Mouse (Mus musculus): ENCODE results near the gene Uqcrq. TPM values are rescaled to one million over a fixed set of nuclear protein-coding genes. Genes with fewer than 3 reads are reported as not detected.

Gene Uqcrq
- polyA plus RNA-seq, 1 experiment from 2014 or later = 520 TPM

GRCm38 (mm10) chr11:53378918-53379317, 51.7 kb downstream of the Uqcrq start:
- ATAC-seq (replicated peaks; ENCODE audit: insufficient number of reproducible peaks, low FRiP score, low TSS enrichment, low read depth) = no peak
- no peak overlapping the region for H3K4me2 ChIP-seq (ENCODE audit: low read depth, low read length)
- no peak for DNase-seq (ENCODE audit: low spot score)
- no peak overlapping the region for H3K4me3 ChIP-seq (ENCODE audit: low read depth, low read length)
- no peak overlapping the region for H3K9ac ChIP-seq (replicated peaks; ENCODE audit: low read length)
- H3K27me3 ChIP-seq (ENCODE audit: control insufficient read depth, insufficient read depth, low read length) = no peaks in the 10 kb centered on the region
- no peak overlapping the region for H3K27ac ChIP-seq (replicated peaks; ENCODE audit: low read depth, low read length)
- no peaks in the 10 kb centered on the region for H3K4me1 ChIP-seq (ENCODE audit: control insufficient read depth, insufficient read depth, low read length)
- H3K36me3 ChIP-seq (replicated peaks; ENCODE audit: control insufficient read depth, insufficient read depth, low read depth, low read length) = no peaks in the 10 kb centered on the region
- no peaks in the 10 kb centered on the region for H3K9me3 ChIP-seq (replicated peaks; ENCODE audit: control insufficient read depth, low read length)
- WGBS = 90% methylated on average over 1 of the region's 1 CpGs

Small RNAs within 50 kb of the gene (microRNA-seq; reads per million reads assigned to microRNA genes)
- gene Mir6920 (ENCODE audit: borderline number of aligned reads) = not detected

Other genes starting within 250 kb of the Uqcrq start
- 123 and 148 TPM in 2 replicates for gene Hspa4, start 130.4 kb downstream of the Uqcrq start, polyA plus RNA-seq (2014; fragmentation: Nextera tagmentation; extraction: Ambion mirVana)
- 27.1 and 31.4 TPM in 2 replicates for gene Zcchc10, start 106.2 kb downstream of the Uqcrq start, polyA plus RNA-seq (2014; fragmentation: Nextera tagmentation; extraction: Ambion mirVana)
- 37.5 and 38.5 TPM in 2 replicates for gene Aff4, start 80.0 kb downstream of the Uqcrq start, polyA plus RNA-seq (2014; fragmentation: Nextera tagmentation; extraction: Ambion mirVana)
- not detected in 2 replicates for gene Leap2, start 7.7 kb downstream of the Uqcrq start, polyA plus RNA-seq (2014; fragmentation: Nextera tagmentation; extraction: Ambion mirVana)
- 0.84 and 1.3 TPM in 2 replicates for gene Gdf9, start 192 bp upstream of the Uqcrq start, polyA plus RNA-seq (2014; fragmentation: Nextera tagmentation; extraction: Ambion mirVana)
- gene Gm10447, start 26.3 kb upstream of the Uqcrq start, polyA plus RNA-seq (2014; fragmentation: Nextera tagmentation; extraction: Ambion mirVana) = 0.14 TPM in 1 of 2 replicates, not detected in the other
- gene Shroom1, start 26.4 kb upstream of the Uqcrq start, polyA plus RNA-seq (2014; fragmentation: Nextera tagmentation; extraction: Ambion mirVana) = 2.3 and 3.3 TPM in 2 replicates
- gene Gm9837, start 39.6 kb upstream of the Uqcrq start, polyA plus RNA-seq (2014; fragmentation: Nextera tagmentation; extraction: Ambion mirVana) = not detected in 2 replicates
- gene Gm9945, start 49.3 kb upstream of the Uqcrq start, polyA plus RNA-seq (2014; fragmentation: Nextera tagmentation; extraction: Ambion mirVana) = not detected in 2 replicates
- gene Sowaha, start 49.4 kb upstream of the Uqcrq start, polyA plus RNA-seq (2014; fragmentation: Nextera tagmentation; extraction: Ambion mirVana) = 1.5 and 2.3 TPM in 2 replicates
- gene Sept8, start 88.4 kb upstream of the Uqcrq start, polyA plus RNA-seq (2014; fragmentation: Nextera tagmentation; extraction: Ambion mirVana) = 17.3 and 20.6 TPM in 2 replicates
- gene Kif3a, start 136.5 kb upstream of the Uqcrq start, polyA plus RNA-seq (2014; fragmentation: Nextera tagmentation; extraction: Ambion mirVana) = 71.6 and 86.4 TPM in 2 replicates
- gene Il4, start 187.8 kb upstream of the Uqcrq start, polyA plus RNA-seq (2014; fragmentation: Nextera tagmentation; extraction: Ambion mirVana) = 2.2 and 2.8 TPM in 2 replicates
- gene Il13, start 203.9 kb upstream of the Uqcrq start, polyA plus RNA-seq (2014; fragmentation: Nextera tagmentation; extraction: Ambion mirVana) = not detected in 2 replicates

Data from embryonic facial prominence, embryonic 11.5 days (tissue).